Mouse (Mus musculus) right cerebral cortex, postnatal 14 days (tissue): Measurements from ENCODE around the gene Mansc1.

Source experiments
- DNase-seq: peaks from one replicate; pipeline ENCODE4 v3.0.0; 2022

The Mansc1 gene

GRCm38 (mm10) chr6:134597651-134598229, 34.5 kb downstream of the Mansc1 start:
- no peak for DNase-seq

- DNase-seq: no peak
Observed at GRCm38 (mm10) chr6:134594569-134595442, 37.5 kb downstream of the Mansc1 start.

GRCm38 (mm10) chr6:134591614-134592013, 40.7 kb downstream of the Mansc1 start:
- DNase-seq: no peak

DNA sequence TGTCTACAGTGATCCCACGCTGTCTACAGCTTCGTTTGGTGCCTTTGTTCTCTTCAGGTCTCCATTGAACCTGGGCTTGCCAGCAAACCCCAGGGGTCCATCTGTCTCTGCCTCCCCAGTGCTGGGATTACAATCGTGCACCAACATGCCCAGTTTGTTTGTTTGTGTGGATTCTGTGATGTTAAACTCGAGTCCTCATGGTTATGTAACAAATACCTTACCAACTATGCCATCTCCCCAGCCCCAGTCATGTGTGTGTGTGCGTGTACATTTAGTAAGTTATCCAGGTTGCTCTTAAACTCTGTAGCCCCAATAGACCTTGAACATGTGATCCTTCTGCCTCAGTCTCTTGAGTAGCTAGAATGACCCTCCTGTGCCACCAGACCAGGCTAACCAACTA, 46.0 kb downstream of the Mansc1 start:
- no peak for DNase-seq

DNA sequence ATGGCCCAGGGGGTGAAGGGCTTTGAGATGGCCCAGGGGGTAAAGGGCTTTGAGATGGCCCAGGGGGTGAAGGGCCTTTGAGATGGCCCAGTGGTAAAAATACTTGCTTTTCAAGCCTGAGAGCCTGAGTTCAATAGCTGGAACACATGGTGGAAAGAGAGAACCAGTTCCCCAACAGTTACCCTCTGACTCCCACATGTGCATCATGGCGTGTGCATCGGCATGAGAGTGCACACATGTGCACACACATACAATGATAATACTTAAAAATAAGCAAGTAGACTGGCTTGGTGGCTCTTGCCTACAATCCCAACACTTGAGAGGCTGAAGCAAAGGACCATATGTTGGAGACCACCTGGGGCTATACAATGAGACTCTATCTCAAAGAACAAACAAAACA, 47.7 kb downstream of the Mansc1 start:
- DNase-seq: no peak

GRCm38 (mm10) chr6:134582110-134582509, 50.2 kb downstream of the Mansc1 start:
- no peak for DNase-seq

DNA sequence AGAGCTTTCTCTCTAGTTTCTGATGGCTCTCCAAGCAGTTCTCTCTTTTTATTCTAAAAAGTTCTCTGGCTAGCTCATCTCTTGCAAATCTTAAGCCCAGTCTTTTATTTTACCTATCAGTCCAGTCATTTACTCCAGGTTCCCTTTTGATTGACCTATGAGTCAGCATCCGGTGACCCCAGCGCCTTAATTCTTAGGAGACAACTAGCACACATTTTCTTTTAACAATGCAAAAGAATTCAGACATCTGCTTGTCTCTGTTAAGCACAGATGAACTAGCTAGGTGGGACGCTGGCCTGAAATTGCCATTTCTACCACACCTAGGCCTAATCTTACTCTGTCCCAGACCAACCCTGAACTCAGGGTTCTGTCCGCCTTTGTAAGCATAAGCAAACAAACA, 52.8 kb downstream of the Mansc1 start:
- no peak for DNase-seq

GRCm38 (mm10) chr6:134578039-134578438, 54.2 kb downstream of the Mansc1 start:
- no peak for DNase-seq

- DNase-seq: no peak
Observed at GRCm38 (mm10) chr6:134575288-134575741, 57.0 kb downstream of the Mansc1 start.

GRCm38 (mm10) chr6:134567986-134568556, 64.2 kb downstream of the Mansc1 start:
- DNase-seq: no peak

- DNase-seq: peak; percentile 82
Observed at GRCm38 (mm10) chr6:134566818-134567485, 65.3 kb downstream of the Mansc1 start, which contains the start of gene Lrp6. Lrp6 (minus strand) TSS chr6:134566965.

DNA sequence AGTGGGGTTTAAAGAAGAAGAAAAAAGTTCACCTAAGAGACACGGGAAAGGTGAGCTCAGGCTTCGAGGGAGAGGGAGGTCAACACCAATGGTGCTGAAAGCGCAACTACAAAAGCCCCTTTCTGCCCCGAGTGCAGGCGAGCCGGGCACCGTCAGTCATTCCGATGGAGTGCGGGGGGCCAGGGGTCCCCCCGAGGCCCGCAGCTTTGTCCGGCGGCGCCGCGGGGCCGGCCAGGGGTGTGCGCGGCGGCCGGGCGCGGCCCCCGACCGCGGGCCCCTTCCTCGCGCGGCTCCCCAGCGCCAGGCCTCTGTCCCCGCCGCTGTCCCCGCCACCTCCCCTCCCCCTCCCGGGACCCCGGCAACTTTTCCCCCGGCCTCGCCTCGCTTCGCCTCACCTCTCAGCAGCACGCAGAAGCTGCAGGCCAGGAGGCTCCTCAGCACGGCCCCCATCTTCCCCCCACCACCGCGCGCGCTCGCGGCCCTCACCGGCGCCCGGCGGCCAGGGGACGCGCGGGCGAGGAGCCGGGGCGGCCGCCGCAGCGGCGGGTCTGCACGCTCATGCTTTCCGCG, 66.0 kb downstream of the Mansc1 start:
- DNase-seq: no peak

DNA sequence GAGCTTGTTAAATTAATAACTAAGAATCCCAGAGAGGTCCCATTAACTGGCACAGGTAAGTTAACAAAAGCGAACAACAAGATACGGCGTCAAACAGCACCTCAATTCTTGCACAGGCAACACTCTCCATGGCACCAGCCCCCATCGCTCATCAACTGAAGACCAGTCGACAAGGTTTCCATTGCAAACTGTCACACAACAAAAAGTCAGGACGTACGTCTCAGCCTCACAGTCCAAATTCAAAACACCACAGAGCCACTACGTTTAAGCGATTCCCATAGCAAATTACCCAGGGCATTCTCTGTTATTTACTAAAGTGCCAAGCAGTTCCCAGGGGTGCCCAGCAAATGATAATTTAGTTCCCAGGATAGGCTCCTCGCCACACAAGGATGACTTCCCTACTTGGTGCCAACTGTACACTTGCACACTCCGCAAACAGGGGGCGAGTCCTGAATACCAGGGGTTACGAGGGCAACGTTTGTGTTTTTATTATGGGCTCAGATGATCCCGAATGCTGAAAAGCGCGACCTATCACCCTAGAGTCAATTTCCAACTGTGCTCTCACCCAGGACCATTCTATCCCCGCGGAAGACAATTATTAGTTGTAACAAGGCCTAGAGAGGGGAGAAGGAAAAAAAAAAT, 66.6 kb downstream of the Mansc1 start:
- DNase-seq: no peak

- no peak for DNase-seq
Observed at GRCm38 (mm10) chr6:134564539-134564938, 67.7 kb downstream of the Mansc1 start.

- DNase-seq: no peak
Observed at GRCm38 (mm10) chr6:134559635-134560034, 72.7 kb downstream of the Mansc1 start.
